8 mouse cellular contexts compared by ENCODE assay signal in the genomic region with DNA sequence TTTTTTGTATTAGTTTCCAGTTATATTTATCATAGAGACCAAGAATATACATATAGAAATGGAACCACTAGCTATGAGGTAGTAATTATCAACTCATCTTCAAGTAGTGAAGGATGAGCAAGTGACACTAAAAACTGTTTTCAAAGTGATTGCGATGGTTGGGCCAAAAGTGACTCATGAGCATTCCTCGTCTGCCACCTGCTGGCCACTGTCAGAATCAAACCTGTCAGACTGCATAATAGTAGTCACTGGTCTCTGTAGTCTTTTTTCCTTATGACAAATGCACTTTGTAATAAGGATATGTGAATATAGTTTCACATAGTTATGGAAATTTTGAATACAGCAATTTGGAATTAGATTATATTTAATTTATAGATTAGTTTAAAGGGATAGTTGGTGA. TPM values are rescaled to one million over a fixed set of nuclear protein-coding genes. Genes with fewer than 3 reads are reported as not detected.
DNase-seq lines count a peak whose midpoint lies in the region; ATAC-seq and TF ChIP-seq lines count a peak whose summit lies in the region.

No protein-coding gene starts in this region.

- H3K9me3 ChIP-seq in E14TG2a.4 (ENCODE audit: low read length), result no peaks in the 10 kb centered on the region
- H3K9me3 ChIP-seq in forebrain, postnatal 0 days (ENCODE audit: low read length), result no peaks in the 10 kb centered on the region
- no peaks in the 10 kb centered on the region for H3K9me3 ChIP-seq in intestine, embryonic 15.5 days
- H3K9me3 ChIP-seq in midbrain, postnatal 0 days (ENCODE audit: low read length), result no peaks in the 10 kb centered on the region

- H3K4me2 ChIP-seq in forebrain, postnatal 0 days (ENCODE audit: low read depth), result no peak overlapping the region
- no peak overlapping the region for H3K4me2 ChIP-seq in intestine, embryonic 15.5 days (replicated peaks)
- H3K4me2 ChIP-seq in midbrain, postnatal 0 days (ENCODE audit: low read depth, low read length, poor library complexity, severe bottlenecking), result no peak overlapping the region

- no peaks in the 10 kb centered on the region; the same call in 1 of the 2 replicates for H3K27me3 ChIP-seq in E14TG2a.4 (ENCODE audit: insufficient read depth, low read length)
- peaks cover 7% of the 10 kb centered on the region for H3K27me3 ChIP-seq in forebrain, postnatal 0 days (ENCODE audit: insufficient read depth, low read length)
- H3K27me3 ChIP-seq in intestine, embryonic 15.5 days (replicated peaks), result 0 out of 2 replicates have a peak, but pooled peaks cover 9% of the 10 kb centered on the region
- no peaks in the 10 kb centered on the region for H3K27me3 ChIP-seq in midbrain, postnatal 0 days (ENCODE audit: insufficient read depth, low read length)

- ATAC-seq in forebrain, postnatal 0 days, result peak; percentile 85
- ATAC-seq in intestine, embryonic 15.5 days, result peak; percentile 43; the same call in 1 of the 2 replicates
- ATAC-seq in midbrain, postnatal 0 days (ENCODE audit: low FRiP score), result peak; percentile 65

- peak; percentile 96 for DNase-seq in 3T3-L1 (ENCODE audit: low read depth, low spot score)
- peak; percentile 54 for DNase-seq in c-Kit-positive CD71-positive TER-119-negative erythroid progenitor cells, embryonic 14.5 days (ENCODE audit: low read depth)
- peak; percentile 88 for DNase-seq in forebrain, postnatal 0 days
- peak; percentile 65 for DNase-seq in left cerebral cortex, postnatal 4 days
- peak; percentile 87 for DNase-seq in midbrain, postnatal 0 days (ENCODE audit: low spot score)
- DNase-seq in thymus, postnatal 4 days, result peak; percentile 73

- intact Hi-C loops in left cerebral cortex, postnatal 4 days (cut with DNase I), result loop anchor here (5.0 to 10.0 kb wide), 2 partner anchors 242 to 314 kb away; no protein-coding TSS in a partner anchor

- no peak overlapping the region for H3K9ac ChIP-seq in forebrain, postnatal 0 days
- no peak overlapping the region for H3K9ac ChIP-seq in intestine, embryonic 15.5 days
- no peak overlapping the region for H3K9ac ChIP-seq in midbrain, postnatal 0 days (replicated peaks; ENCODE audit: low read length, poor library complexity, severe bottlenecking)

- no peak overlapping the region for H3K27ac ChIP-seq in forebrain, postnatal 0 days (ENCODE audit: low read depth, low read length)
- no peak overlapping the region for H3K27ac ChIP-seq in intestine, embryonic 15.5 days
- H3K27ac ChIP-seq in midbrain, postnatal 0 days (ENCODE audit: low read depth, low read length), result no peak overlapping the region

- TF ChIP-seq CTCF in E14TG2a.4 (conservative IDR thresholded peaks at IDR 0.05; ENCODE audit: low read length), result peak; percentile 48
- TF ChIP-seq CTCF in forebrain, postnatal 0 days (IDR thresholded peaks at IDR 0.05; ENCODE audit: low read depth), result peak; percentile 92
- peak; percentile 95 for TF ChIP-seq CTCF in midbrain, postnatal 0 days (IDR thresholded peaks at IDR 0.05)

- 3% methylated on average over 2 of the region's 2 CpGs for WGBS in forebrain, postnatal 0 days
- 2% methylated on average over 2 of the region's 2 CpGs for WGBS in intestine, embryonic 15.5 days
- 0% methylated on average over 2 of the region's 2 CpGs for WGBS in midbrain, postnatal 0 days

- no peaks in the 10 kb centered on the region for H3K4me1 ChIP-seq in E14TG2a.4 (replicated peaks; ENCODE audit: low read depth, low read length)
- H3K4me1 ChIP-seq in forebrain, postnatal 0 days (ENCODE audit: insufficient read depth), result no peaks in the 10 kb centered on the region
- no peaks in the 10 kb centered on the region for H3K4me1 ChIP-seq in intestine, embryonic 15.5 days (replicated peaks)
- H3K4me1 ChIP-seq in midbrain, postnatal 0 days (ENCODE audit: insufficient read depth, low read length), result no peaks in the 10 kb centered on the region

- no peak overlapping the region for H3K4me3 ChIP-seq in E14TG2a.4 (replicated peaks; ENCODE audit: low read length)
- no peak overlapping the region for H3K4me3 ChIP-seq in forebrain, postnatal 0 days (ENCODE audit: low read depth, low read length)
- no peak overlapping the region for H3K4me3 ChIP-seq in intestine, embryonic 15.5 days (replicated peaks)
- H3K4me3 ChIP-seq in midbrain, postnatal 0 days (ENCODE audit: low read depth, low read length), result no peak overlapping the region

- H3K36me3 ChIP-seq in E14TG2a.4 (ENCODE audit: insufficient read depth, low read length), result no peaks in the 10 kb centered on the region
- no peaks in the 10 kb centered on the region for H3K36me3 ChIP-seq in forebrain, postnatal 0 days (ENCODE audit: insufficient read depth)
- H3K36me3 ChIP-seq in intestine, embryonic 15.5 days, result no peaks in the 10 kb centered on the region
- H3K36me3 ChIP-seq in midbrain, postnatal 0 days (ENCODE audit: insufficient read depth, low read length), result no peaks in the 10 kb centered on the region

RNA-seq across cellular contexts. Expression of gene Cxcl2, which starts 5.3 kb away (rescaled TPM):
- total RNA-seq in forebrain, postnatal 0 days (2014; rRNA removed), result not detected in 2 replicates
- polyA plus RNA-seq in forebrain, postnatal 0 days (2015; fragmentation: Nextera tagmentation; extraction: Ambion mirVana), result not detected in 2 replicates
- polyA plus RNA-seq in intestine, embryonic 15.5 days (2015; fragmentation: Nextera tagmentation; extraction: Ambion mirVana), result 0.20 TPM in 1 of 2 replicates, not detected in the other
- total RNA-seq in left cerebral cortex, postnatal 4 days (2021), result not detected
- not detected in 2 replicates for total RNA-seq in midbrain, postnatal 0 days (2014; rRNA removed)
- polyA plus RNA-seq in midbrain, postnatal 0 days (2015; fragmentation: Nextera tagmentation; extraction: Ambion mirVana), result 0.14 TPM in 1 of 2 replicates, not detected in the other

RNA-seq across cellular contexts. Expression of gene Cxcl1, which starts 17.9 kb away (rescaled TPM):
- not detected in 2 replicates for total RNA-seq in forebrain, postnatal 0 days (2014; rRNA removed)
- 0.25 and 0.48 TPM in 2 replicates for polyA plus RNA-seq in forebrain, postnatal 0 days (2015; fragmentation: Nextera tagmentation; extraction: Ambion mirVana)
- 0.39 and 0.68 TPM in 2 replicates for polyA plus RNA-seq in intestine, embryonic 15.5 days (2015; fragmentation: Nextera tagmentation; extraction: Ambion mirVana)
- under 1 TPM; 0.50 to 0.68 TPM for total RNA-seq in left cerebral cortex, postnatal 4 days (2021)
- total RNA-seq in midbrain, postnatal 0 days (2014; rRNA removed), result not detected in 2 replicates
- polyA plus RNA-seq in midbrain, postnatal 0 days (2015; fragmentation: Nextera tagmentation; extraction: Ambion mirVana), result 0.56 and 0.78 TPM in 2 replicates

RNA-seq across cellular contexts. Expression of gene Mthfd2l, which starts 21.9 kb away (rescaled TPM):
- total RNA-seq in forebrain, postnatal 0 days (2014; rRNA removed), result 74.5 and 76.1 TPM in 2 replicates
- 43.3 and 46.6 TPM in 2 replicates for polyA plus RNA-seq in forebrain, postnatal 0 days (2015; fragmentation: Nextera tagmentation; extraction: Ambion mirVana)
- 37.1 and 46.2 TPM in 2 replicates for polyA plus RNA-seq in intestine, embryonic 15.5 days (2015; fragmentation: Nextera tagmentation; extraction: Ambion mirVana)
- 10 to 100 TPM; 28.8 to 29.2 TPM for total RNA-seq in left cerebral cortex, postnatal 4 days (2021)
- 87.4 and 90.9 TPM in 2 replicates for total RNA-seq in midbrain, postnatal 0 days (2014; rRNA removed)
- 54.6 and 54.9 TPM in 2 replicates for polyA plus RNA-seq in midbrain, postnatal 0 days (2015; fragmentation: Nextera tagmentation; extraction: Ambion mirVana)
